8 mouse cellular contexts compared by ENCODE assay signal in genomic region chr11:99385813-99386721, GRCm38 (mm10). TPM values are rescaled to one million over a fixed set of nuclear protein-coding genes. Genes with fewer than 3 reads are reported as not detected.
DNase-seq lines count a peak whose midpoint lies in the region; ATAC-seq and TF ChIP-seq lines count a peak whose summit lies in the region.

No protein-coding gene starts in this region.

- H3K79me2 ChIP-seq in C2C12 (ENCODE audit: control insufficient read depth, insufficient read depth): no peaks in the 10 kb centered on the region

- whole genome bisulfite sequencing in forebrain, embryonic 10.5 days: 2% methylated on average over 71 of the region's 71 CpGs
- WGBS in heart, embryonic 15.5 days: 2% methylated on average over 71 of the region's 71 CpGs
- WGBS in liver, embryonic 13.5 days (ENCODE audit: insufficient replicate concordance): 5% methylated on average over 71 of the region's 71 CpGs
- 1% methylated on average over 71 of the region's 71 CpGs for WGBS in stomach, embryonic 14.5 days

- no peaks in the 10 kb centered on the region for H3K9me3 ChIP-seq in forebrain, embryonic 10.5 days
- H3K9me3 ChIP-seq in heart, embryonic 15.5 days (replicated peaks): no peaks in the 10 kb centered on the region
- no peaks in the 10 kb centered on the region for H3K9me3 ChIP-seq in liver, embryonic 13.5 days (replicated peaks)
- H3K9me3 ChIP-seq in stomach, embryonic 14.5 days (ENCODE audit: control insufficient read depth, low read depth, low read length): no peaks in the 10 kb centered on the region

- H3K27ac ChIP-seq in forebrain, embryonic 10.5 days: peak overlapping the region; percentile 91
- peak overlapping the region; percentile 98 for H3K27ac ChIP-seq in heart, embryonic 15.5 days
- peak overlapping the region; percentile 84 for H3K27ac ChIP-seq in liver, embryonic 13.5 days
- H3K27ac ChIP-seq in stomach, embryonic 14.5 days (ENCODE audit: low read length): peak overlapping the region; percentile 99

- no peaks in the 10 kb centered on the region for H3K27me3 ChIP-seq in C2C12 (ENCODE audit: control insufficient read depth, insufficient read depth, insufficient read length)
- H3K27me3 ChIP-seq in forebrain, embryonic 10.5 days (ENCODE audit: poor library complexity, severe bottlenecking): peaks cover 20% of the 10 kb centered on the region
- peaks cover 19% of the 10 kb centered on the region for H3K27me3 ChIP-seq in heart, embryonic 15.5 days
- H3K27me3 ChIP-seq in liver, embryonic 13.5 days: peaks cover 16% of the 10 kb centered on the region
- H3K27me3 ChIP-seq in stomach, embryonic 14.5 days (ENCODE audit: control insufficient read depth, insufficient read depth, low read length): no peaks in the 10 kb centered on the region

- peak overlapping the region; percentile 53 for H3K4me3 ChIP-seq in C2C12 (ENCODE audit: insufficient read depth, poor library complexity, severe bottlenecking)
- peak overlapping the region; percentile 63 for H3K4me3 ChIP-seq in forebrain, embryonic 10.5 days
- H3K4me3 ChIP-seq in heart, embryonic 15.5 days: peak overlapping the region; percentile 69
- H3K4me3 ChIP-seq in liver, embryonic 13.5 days (replicated peaks): peak overlapping the region; percentile 62
- peak overlapping the region; percentile 47 for H3K4me3 ChIP-seq in stomach, embryonic 14.5 days (ENCODE audit: low read depth, low read length)

- peak overlapping the region; percentile 54 for H3K9ac ChIP-seq in heart, embryonic 15.5 days
- H3K9ac ChIP-seq in liver, embryonic 13.5 days: peak overlapping the region; percentile 59
- peak overlapping the region; percentile 55 for H3K9ac ChIP-seq in stomach, embryonic 14.5 days (replicated peaks; ENCODE audit: low read depth, low read length)

- H3K79me3 ChIP-seq in C2C12 (ENCODE audit: low read depth): no peaks in the 10 kb centered on the region

- peak overlapping the region; percentile 68 for H3K4me2 ChIP-seq in heart, embryonic 15.5 days
- peak overlapping the region; percentile 70 for H3K4me2 ChIP-seq in liver, embryonic 13.5 days
- H3K4me2 ChIP-seq in stomach, embryonic 14.5 days (replicated peaks; ENCODE audit: low read depth, low read length): peak overlapping the region; percentile 60

- DNase-seq in brain, embryonic 18.5 days (ENCODE audit: low read depth, low spot score): peak; percentile 67
- DNase-seq in forebrain, embryonic 10.5 days (ENCODE audit: extremely low spot score, low spot score): peak; percentile 92
- DNase-seq in kidney, postnatal 25 days: peak; percentile 93 to 98
- DNase-seq in liver, embryonic 13.5 days: peak; percentile 61
- peak; percentile 84 for DNase-seq in natural killer cell, adult 2 months (ENCODE audit: low spot score in 2 of 2)

- ATAC-seq in heart, embryonic 15.5 days (replicated peaks; ENCODE audit: insufficient number of reproducible peaks, insufficient read depth, low FRiP score, low read depth): peak; percentile 86
- peak; percentile 83 for ATAC-seq in liver, embryonic 13.5 days (ENCODE audit: low read depth)
- peak; percentile 84 for ATAC-seq in stomach, embryonic 14.5 days (ENCODE audit: insufficient number of reproducible peaks, insufficient read depth, low FRiP score, low read depth)

- H3K36me3 ChIP-seq in C2C12 (ENCODE audit: control insufficient read depth, insufficient read depth): peaks cover 3% of the 10 kb centered on the region
- H3K36me3 ChIP-seq in forebrain, embryonic 10.5 days (replicated peaks): peaks cover 12% of the 10 kb centered on the region
- H3K36me3 ChIP-seq in heart, embryonic 15.5 days: no peaks in the 10 kb centered on the region
- no peaks in the 10 kb centered on the region for H3K36me3 ChIP-seq in liver, embryonic 13.5 days
- no peaks in the 10 kb centered on the region for H3K36me3 ChIP-seq in stomach, embryonic 14.5 days (ENCODE audit: control insufficient read depth, insufficient read depth, low read length)

- H3K4me1 ChIP-seq in forebrain, embryonic 10.5 days: peaks cover 13% of the 10 kb centered on the region
- H3K4me1 ChIP-seq in heart, embryonic 15.5 days (replicated peaks): peaks cover 3% of the 10 kb centered on the region; the same call in 1 of the 2 replicates
- H3K4me1 ChIP-seq in liver, embryonic 13.5 days (replicated peaks): peaks cover 6% of the 10 kb centered on the region
- 0 out of 2 replicates have a peak, but pooled peaks cover 5% of the 10 kb centered on the region for H3K4me1 ChIP-seq in stomach, embryonic 14.5 days (ENCODE audit: control insufficient read depth, insufficient read depth, low read length)

- TF ChIP-seq CTCF in C2C12 (IDR thresholded peaks at IDR 0.05; ENCODE audit: control insufficient read depth, insufficient read depth, insufficient read length): no peak

- peak overlapping the region; percentile 70 for H3ac ChIP-seq in C2C12 (ENCODE audit: control insufficient read depth, insufficient read length, low read depth)

TF ChIP-seq in C2C12, 6 proteins besides CTCF, POLR2A, EP300 and RAD21:
- TF ChIP-seq MAX (IDR thresholded peaks at IDR 0.05) (no peak), MYOD1 (IDR thresholded peaks at IDR 0.05; ENCODE audit: control insufficient read depth, insufficient read length, low read depth) (no peak), MYOG (IDR thresholded peaks at IDR 0.05; ENCODE audit: control insufficient read depth, extremely low read depth, insufficient read length) (no peak), USF1 (IDR thresholded peaks at IDR 0.05; ENCODE audit: low read depth) (no peak), CEBPB (IDR thresholded peaks at IDR 0.05; ENCODE audit: low read depth) (no peak), FOSL1 (IDR thresholded peaks at IDR 0.05; ENCODE audit: insufficient read depth, low read length, poor library complexity, severe bottlenecking) (no peak)

RNA-seq across cellular contexts. Expression of gene Krt10, which starts 3.1 kb away (rescaled TPM):
- polyA plus RNA-seq in C2C12 (2012; fragmentation: generic; extraction: Trizol): 3.7 TPM
- 20.6 and 22.0 TPM in 2 replicates for polyA plus RNA-seq in forebrain, embryonic 10.5 days (2016; fragmentation: Nextera tagmentation; extraction: Ambion mirVana)
- 11.8 and 18.2 TPM in 2 replicates for polyA plus RNA-seq in heart, embryonic 15.5 days (2015; fragmentation: Nextera tagmentation; extraction: Ambion mirVana)
- 4.2 and 4.6 TPM in 2 replicates for polyA plus RNA-seq in liver, embryonic 13.5 days (2015; fragmentation: Nextera tagmentation; extraction: Ambion mirVana)
- 31.7 and 37.0 TPM in 2 replicates for polyA plus RNA-seq in stomach, embryonic 14.5 days (2014; fragmentation: Nextera tagmentation; extraction: Ambion mirVana)

RNA-seq across cellular contexts. Expression of gene Krt28, which starts 11.4 kb away (rescaled TPM):
- 0.02 TPM for polyA plus RNA-seq in C2C12 (2012; fragmentation: generic; extraction: Trizol)
- 0.22 and 0.36 TPM in 2 replicates for polyA plus RNA-seq in forebrain, embryonic 10.5 days (2016; fragmentation: Nextera tagmentation; extraction: Ambion mirVana)
- polyA plus RNA-seq in heart, embryonic 15.5 days (2015; fragmentation: Nextera tagmentation; extraction: Ambion mirVana): not detected in 2 replicates
- polyA plus RNA-seq in liver, embryonic 13.5 days (2015; fragmentation: Nextera tagmentation; extraction: Ambion mirVana): not detected in 2 replicates
- polyA plus RNA-seq in stomach, embryonic 14.5 days (2014; fragmentation: Nextera tagmentation; extraction: Ambion mirVana): 0.21 TPM in 1 of 2 replicates, not detected in the other

RNA-seq across cellular contexts. Expression of gene Krt27, which starts 35.2 kb away (rescaled TPM):
- polyA plus RNA-seq in C2C12 (2012; fragmentation: generic; extraction: Trizol): not detected
- polyA plus RNA-seq in forebrain, embryonic 10.5 days (2016; fragmentation: Nextera tagmentation; extraction: Ambion mirVana): not detected in 2 replicates
- not detected in 2 replicates for polyA plus RNA-seq in heart, embryonic 15.5 days (2015; fragmentation: Nextera tagmentation; extraction: Ambion mirVana)
- polyA plus RNA-seq in liver, embryonic 13.5 days (2015; fragmentation: Nextera tagmentation; extraction: Ambion mirVana): not detected in 2 replicates
- polyA plus RNA-seq in stomach, embryonic 14.5 days (2014; fragmentation: Nextera tagmentation; extraction: Ambion mirVana): not detected in 2 replicates

RNA-seq across cellular contexts. Expression of gene Krt12, which starts 36.0 kb away (rescaled TPM):
- not detected for polyA plus RNA-seq in C2C12 (2012; fragmentation: generic; extraction: Trizol)
- not detected in 2 replicates for polyA plus RNA-seq in forebrain, embryonic 10.5 days (2016; fragmentation: Nextera tagmentation; extraction: Ambion mirVana)
- polyA plus RNA-seq in heart, embryonic 15.5 days (2015; fragmentation: Nextera tagmentation; extraction: Ambion mirVana): not detected in 2 replicates
- polyA plus RNA-seq in liver, embryonic 13.5 days (2015; fragmentation: Nextera tagmentation; extraction: Ambion mirVana): not detected in 2 replicates
- not detected in 2 replicates for polyA plus RNA-seq in stomach, embryonic 14.5 days (2014; fragmentation: Nextera tagmentation; extraction: Ambion mirVana)

RNA-seq across cellular contexts. Expression of gene Krt26, which starts 48.3 kb away (rescaled TPM):
- not detected for polyA plus RNA-seq in C2C12 (2012; fragmentation: generic; extraction: Trizol)
- not detected in 2 replicates for polyA plus RNA-seq in forebrain, embryonic 10.5 days (2016; fragmentation: Nextera tagmentation; extraction: Ambion mirVana)
- polyA plus RNA-seq in heart, embryonic 15.5 days (2015; fragmentation: Nextera tagmentation; extraction: Ambion mirVana): not detected in 2 replicates
- not detected in 2 replicates for polyA plus RNA-seq in liver, embryonic 13.5 days (2015; fragmentation: Nextera tagmentation; extraction: Ambion mirVana)
- polyA plus RNA-seq in stomach, embryonic 14.5 days (2014; fragmentation: Nextera tagmentation; extraction: Ambion mirVana): not detected in 2 replicates

Comparison
In these comparisons a context has a peak if more than half of its experiments do, and no peak if none do; other contexts are left out.
1. Peak in every context shown above with its lines: DNase-seq, ATAC-seq, H3K4me3 ChIP-seq and H3K27ac ChIP-seq.